Mouse (Mus musculus) frontal cortex, postnatal 10 days (tissue): ENCODE measurements around the gene Tsc22d3.

ENCODE experiments used
- DNase-seq, 2 experiments: peaks; one replicate each; pipeline ENCODE4 v3.0.0; 2022; ENCODE audit warnings: low spot score in 2 of 2, mixed read lengths in 1 of 2

Tsc22d3 gene

DNA sequence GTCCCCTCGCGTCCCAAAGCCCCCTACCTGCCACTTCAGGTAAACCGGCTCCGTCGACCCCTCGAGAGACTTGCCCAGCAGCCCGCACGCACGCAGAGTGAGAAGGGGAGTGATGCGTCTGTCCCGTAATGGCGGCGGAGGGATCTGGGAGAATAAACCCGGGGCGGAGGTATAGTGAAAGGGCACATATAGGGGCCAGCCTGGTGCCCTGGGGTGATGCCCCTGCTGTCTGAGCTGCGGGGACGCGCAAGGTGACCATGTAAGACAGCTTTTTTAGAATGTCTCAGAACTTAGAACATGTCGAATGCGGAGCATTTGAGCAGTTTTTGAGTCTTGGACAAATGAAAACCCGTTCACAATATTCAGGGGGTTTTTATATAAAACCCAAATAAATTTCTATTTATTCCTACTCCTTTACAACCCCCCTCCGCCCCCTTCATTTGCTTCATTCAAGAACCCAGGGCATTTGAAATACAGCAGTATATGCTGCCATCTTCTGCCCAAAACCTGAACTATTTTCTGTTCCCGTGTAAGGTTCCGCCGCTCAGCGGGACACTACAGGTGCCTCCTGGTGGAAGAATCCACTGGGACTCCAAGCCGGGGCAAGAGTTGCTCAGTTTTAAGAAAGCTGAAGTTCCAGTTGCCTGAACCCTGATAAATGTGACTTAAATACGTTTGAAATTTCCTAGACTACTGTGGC is at the start of gene Tsc22d3:
TSS of gene Tsc22d3 (minus strand) at position 250 of the 700 bp plus-strand sequence.
- DNase-seq = peak; percentile 3 to 17

DNA sequence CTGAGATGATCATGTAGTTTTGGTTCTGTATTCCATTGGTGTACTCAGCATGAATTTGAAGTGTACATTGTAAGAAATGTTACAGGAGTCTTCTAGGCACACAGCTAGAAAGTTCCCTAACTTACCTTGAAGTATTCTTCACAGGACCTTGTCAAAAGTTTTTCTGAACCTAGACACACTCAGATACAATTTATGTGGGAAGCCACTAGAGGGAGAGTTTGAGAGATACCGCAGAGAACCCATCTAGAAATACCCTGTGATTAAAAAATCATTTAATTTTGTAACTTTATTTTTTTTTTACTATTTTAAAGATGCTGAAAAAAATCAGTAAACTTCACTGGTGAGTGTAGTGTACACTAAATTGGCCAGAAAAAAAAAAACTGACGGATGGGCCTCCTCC is 39.1 kb upstream of the Tsc22d3 start:
- no peak for DNase-seq

DNA sequence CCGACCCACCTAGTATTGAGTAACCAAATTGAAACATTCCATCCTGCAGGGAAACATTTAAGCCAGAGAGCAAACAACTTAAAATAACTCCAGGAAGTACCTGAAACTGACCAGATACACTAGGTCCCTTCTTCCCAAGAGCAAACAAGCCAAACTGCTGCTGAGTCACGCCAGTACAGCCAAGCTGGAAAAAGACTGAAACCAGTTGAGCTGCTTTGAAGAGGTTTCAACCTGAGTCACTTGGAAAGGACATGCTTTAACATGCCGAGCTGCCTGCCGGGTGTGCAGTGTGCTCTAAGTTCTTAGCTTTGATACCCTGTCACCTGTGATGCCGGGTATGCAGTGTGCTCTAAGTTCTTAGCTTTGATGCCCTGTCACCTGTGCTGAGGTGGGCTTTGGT is 37.6 kb upstream of the Tsc22d3 start:
- DNase-seq = no peak

DNA sequence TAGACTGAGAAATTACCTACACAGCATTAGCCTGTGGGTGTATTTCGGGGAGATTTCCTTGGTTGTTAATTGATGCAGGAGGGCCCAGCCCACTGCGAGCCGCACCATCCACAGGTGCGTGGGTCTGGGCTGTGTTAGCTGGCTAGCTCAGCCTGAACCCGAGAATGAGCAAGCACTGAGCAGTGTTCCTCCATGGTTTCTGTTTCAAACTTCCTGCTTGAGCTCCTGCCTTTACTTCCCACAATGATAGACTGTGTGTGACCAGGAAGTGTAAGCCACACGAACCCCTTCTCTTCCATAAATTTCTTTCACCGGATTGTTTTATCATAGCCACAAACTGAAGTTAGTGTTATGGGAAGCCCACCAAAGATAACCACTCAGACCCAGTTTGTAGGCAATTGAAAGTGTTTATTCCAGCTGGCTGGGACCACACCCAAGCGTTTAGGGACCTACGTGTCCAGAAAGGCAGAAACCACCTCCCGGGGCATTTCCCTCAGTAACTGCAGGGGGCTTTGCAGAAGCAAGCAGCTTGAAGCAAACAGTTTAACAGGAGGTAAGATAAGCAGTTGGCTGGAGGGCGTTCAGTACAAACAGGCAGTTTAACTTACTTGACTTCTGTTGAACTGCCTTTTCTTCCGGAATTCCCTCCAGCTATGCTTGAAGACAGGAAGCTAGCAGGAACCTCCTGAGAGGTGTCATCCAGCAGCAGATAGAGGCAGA is 24.6 kb upstream of the Tsc22d3 start:
- no peak for DNase-seq

DNA sequence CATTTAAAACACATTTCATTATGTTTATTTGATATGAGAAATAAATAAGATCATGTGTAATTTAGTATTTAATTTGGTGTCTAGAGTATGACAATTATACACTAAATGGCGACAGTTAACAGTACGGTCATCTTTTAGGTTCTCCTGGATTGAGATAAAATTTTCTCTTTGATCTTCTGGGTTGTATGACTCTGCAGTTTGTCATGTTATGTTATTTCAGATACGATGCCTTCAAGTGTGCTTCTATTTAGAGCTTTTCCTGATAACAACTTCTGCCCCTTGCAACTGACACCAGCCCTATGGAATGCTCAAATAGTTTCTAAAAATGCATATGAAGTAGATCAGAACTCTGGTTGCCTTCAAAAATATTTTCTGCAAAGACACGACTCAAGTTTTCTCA is 9.5 kb upstream of the Tsc22d3 start:
- DNase-seq = no peak

DNA sequence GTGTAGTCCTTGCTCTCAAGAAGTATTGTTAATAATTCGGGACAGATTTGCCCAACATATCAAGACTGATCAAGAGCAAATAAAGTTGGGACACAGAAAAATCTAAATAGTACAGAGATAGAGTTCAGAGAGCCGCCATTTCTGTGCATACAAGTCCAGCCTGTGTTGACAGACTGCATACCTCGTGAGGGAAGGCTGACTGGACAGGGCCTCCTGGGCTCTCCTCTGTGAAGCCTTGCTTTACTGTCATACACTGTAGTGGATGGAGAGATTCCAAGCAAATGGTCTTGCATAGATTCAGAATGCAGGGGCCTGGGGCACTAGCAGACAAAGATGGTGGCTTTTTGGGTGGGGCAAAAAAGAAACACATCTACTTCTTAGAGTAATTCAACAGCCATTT is 1.4 kb upstream of the Tsc22d3 start:
- DNase-seq = no peak

DNA sequence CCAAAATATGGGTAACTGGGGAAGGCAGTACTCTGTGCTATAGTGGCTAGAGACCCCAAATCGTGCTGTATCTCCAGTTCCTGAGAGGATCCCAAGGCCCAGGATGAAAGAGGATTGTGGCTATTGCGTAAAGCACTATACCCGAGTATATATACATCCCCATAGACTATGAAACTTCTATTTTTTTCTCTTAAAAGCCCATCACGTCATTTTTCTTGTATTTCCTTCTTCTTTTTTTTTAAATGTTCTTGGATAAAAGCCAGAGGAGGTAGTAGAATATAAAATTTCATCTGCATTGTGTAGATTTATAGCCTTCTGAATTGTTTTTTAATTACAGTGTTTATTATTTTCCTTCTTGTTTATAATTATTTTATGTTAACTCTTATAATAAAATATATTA is 852 bp upstream of the Tsc22d3 start:
- DNase-seq = no peak

DNA sequence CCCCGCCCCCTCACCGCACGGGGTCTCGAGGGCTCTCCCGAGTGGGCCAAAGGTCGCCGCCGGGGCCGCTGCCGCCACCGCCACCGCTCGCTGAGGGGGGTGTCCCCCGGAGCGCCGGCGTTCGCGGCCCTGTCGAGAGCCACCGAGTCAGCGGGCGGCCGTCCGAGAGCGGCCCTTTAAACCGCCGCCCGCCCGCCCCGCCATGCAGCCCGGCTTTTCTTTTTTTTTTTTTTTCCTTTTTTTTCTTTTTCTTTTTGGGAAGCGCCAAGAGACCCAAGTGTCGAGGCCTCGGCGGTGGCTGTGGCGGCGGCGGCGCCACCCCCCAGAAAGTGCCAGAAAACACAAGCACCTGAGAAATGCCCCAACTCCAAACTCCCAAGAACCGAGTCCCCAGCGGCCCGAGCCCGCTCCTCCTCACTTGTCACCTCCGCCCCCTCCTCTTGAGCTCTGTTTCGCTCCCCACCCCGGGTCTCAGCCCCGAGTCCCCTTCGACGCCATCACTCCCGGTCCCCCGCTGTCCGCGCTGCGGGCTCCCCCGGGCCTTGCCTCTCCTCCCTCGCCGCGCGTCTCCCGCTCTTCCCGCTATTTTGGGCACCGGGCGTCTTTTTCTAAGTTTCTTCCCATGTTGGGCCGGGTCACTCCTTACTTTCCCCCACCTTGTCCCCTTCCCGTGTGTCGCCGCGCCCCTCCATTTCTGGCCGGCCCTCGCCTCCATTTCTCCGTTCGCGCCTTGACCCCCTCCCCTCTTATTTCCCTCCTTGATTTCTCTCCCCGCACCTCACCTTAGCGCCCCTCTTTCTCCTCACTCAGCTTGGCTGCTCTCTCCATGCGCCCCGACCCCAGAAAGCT is 674 bp downstream of the Tsc22d3 start:
- no peak for DNase-seq

DNA sequence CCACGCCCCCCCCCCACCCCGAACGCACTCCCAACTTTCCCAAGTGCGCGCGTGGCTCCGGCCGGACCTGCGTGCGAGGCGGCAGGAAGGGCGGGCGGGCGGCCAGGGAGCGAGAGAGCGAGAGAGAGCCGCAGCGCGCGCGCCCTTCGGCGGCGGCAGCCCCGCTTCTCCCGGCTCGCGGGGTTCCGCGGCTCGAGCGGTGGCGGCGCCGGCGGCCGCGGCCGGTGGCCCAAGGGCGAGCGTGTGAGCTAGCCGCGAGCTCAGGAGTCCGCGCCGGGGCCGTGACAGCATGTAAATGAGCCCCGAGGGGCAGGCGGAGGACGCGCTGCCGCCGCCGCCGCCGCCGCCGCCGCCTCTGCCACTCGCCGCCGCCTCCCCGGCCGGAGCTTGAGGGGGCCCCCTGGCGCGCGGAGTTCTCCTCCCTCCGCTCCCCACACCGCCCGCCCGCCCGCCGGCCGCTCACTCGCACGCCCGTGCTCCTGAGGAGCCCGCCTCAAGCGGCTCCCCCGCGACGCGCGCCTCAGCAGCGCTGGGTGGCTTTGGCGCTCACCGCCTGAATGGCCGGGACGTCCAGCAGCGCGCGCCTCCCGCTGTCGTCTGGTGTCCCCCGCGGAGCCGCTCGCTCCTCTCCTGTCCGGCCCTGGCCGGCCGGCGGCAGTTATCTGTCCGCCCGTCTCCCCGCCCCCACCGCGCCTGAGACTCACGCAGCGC is 1.5 kb downstream of the Tsc22d3 start:
- peak in 1 of 2 experiments; percentile 18 for DNase-seq

DNA sequence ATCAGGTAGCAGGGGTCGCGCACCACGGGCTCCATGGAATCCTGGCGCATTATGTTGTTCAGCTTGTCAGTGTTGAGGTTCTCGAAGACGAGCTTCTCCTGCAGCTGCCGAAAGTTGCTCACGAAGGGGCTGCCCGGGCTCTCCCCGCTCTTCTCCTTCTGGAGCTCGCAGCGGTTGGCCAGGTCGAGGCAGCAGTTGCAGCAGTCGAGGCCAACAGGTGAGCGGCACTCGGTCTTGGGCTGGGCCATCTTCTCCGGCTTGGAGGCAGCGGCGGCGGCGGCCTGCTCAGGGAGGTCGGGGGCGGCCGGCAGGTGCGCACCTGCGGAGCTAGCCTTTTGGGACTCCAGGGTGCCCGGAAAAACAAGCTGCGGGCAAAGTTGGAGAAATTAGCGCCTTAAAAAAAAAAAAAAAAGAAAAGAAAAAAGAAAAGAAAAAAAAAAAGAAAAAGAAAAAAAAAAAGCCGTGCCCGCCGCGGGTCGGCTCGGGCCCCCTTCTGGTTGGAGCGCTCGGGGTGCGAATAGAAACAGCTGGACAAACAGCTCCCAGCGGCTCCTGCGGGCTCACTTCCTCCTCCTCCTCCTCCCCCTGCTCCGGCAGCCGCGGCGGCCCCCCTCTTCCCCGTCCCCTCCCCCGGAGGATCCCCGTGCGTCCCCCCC is 2.1 kb downstream of the Tsc22d3 start:
- DNase-seq = no peak

DNA sequence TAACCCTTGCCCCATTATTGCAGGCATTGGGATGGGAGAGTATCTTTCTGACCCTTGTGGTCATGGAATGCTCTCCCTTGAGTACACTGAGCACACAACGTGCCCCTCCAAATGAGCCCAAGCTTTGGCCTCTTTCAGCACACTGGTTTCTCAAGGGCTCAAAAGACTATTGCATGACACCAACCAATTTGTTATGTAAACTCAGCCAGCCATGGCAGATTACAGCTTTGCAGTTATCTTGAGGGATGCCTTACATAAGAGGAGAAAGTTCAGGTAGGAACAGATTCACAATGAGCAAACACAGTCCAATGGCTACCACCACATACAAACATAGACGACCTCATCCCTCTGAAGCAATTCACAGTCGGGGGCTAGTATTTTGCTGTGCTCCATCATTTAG is 9.3 kb downstream of the Tsc22d3 start:
- DNase-seq = no peak

DNA sequence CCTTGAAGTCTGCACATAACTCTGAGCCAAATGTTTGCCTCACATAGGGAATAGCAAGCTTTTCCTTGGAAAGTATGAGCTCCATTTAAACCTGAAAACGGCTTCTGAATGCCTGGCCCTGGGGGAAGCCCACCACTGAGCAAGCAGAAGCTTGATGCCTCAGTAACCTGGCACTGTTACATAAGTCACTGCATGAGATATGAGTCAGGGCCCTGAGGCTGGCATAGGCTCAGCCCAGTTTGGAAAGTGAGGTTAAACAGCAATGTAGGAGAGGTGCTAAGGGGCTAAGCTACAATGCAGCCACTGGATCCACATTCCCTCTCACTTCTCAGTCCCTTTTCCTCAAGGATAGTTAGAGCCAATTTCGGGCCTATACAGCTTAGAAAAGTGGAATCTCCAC is 10.3 kb downstream of the Tsc22d3 start:
- DNase-seq = no peak

DNA sequence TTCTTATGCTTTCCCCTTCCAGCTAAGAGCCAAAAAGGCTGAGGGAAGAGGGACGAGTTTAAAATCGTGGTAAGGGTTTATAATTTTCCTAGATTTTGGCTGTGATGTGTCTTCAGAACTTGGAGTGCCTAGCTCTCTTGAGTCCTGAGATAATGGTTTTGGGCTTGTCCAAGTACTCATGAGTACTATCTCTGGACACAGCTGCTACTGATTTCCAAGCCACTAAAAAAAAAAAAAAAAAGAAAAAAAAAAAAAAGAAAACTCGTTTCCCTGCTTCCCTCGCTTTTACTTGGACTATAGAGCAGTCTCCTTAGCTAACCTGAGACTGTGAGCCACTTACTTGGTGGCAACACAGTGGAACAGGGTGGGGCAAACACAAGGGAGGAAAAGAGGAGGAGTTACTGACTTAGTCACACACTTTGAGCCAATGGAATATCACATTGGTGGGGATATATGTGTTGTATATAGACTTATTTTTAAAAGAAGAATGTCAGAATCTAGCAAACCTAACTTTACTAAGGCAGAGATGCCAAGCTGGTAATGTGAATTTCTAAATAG is 11.2 kb downstream of the Tsc22d3 start:
- DNase-seq = no peak

DNA sequence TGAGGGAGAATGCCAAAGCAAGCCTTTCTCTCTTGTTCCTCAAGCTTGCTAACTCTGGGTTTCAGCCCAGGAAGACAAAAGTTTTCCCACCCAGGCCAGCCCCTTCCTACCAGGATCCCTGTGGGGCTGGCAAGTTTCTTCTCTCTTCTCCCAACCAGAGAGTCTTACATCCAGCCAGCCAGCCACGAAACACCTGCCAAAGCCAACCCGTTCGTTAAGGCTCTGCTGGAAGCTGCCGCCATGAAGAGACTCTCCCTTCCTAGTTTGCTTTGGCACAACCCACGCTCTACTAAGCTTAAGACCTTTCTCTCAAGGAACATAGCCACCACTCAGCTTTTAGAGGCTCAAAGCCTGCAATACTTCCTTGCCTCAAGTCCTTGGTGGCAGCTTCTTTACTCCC is 11.9 kb downstream of the Tsc22d3 start:
- DNase-seq = no peak

DNA sequence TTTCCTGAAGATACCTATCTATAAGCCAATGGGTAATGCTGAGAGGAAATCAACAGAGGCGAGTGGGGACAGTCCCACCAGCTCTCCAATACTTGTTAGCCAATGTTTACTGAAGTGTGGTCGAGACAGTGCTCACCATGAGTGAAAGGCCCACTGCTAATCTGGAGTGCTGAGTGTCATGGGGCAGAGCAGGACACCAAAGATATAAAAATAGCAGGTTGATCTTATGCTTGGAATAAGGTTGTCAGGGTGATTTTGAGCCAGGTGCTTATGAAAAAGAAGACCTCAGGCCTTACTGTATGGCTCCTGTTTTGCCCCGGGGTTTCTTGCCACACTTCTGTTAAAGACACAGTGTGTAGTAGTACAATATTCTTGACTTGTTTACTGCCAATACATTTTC is 20.0 kb downstream of the Tsc22d3 start:
- DNase-seq = no peak

DNA sequence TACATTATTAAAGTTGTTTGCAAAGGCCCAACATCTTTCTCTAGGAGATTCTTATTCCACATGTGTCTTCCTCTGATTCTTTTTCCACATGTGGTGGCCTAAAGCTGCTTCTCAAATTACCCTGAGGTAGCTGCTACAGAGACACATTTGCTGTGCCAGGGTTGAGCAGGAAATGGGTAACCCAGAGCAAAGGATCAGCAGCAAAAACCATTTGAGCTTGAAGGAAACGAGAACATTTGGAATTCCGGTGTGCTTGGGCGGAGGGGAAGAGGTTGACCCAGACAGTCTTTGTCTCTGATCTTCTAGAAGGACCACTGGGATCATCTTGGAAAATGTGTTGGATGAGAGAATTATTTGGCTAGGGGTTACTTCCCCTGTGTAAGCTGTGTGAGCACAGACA is 24.8 kb downstream of the Tsc22d3 start:
- no peak for DNase-seq

DNA sequence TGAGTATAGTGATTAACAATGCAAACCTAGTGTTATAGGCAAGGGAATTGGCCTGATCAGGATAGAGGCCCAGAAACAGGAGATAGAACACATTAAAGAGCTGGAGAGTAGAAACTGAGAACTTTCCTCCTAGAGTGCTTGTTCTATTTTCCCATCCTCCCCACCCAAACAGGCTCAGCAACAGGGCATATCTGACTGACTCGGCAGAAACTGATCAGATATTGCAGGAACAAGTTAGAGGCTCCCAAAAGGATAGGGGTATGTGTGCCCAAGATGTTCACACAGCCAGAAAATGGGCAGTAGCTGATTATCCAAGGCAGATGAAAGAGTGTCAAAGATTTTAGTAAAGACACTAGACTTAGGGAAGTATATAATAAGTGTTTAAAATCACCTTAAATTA is 25.3 kb downstream of the Tsc22d3 start:
- no peak for DNase-seq

DNA sequence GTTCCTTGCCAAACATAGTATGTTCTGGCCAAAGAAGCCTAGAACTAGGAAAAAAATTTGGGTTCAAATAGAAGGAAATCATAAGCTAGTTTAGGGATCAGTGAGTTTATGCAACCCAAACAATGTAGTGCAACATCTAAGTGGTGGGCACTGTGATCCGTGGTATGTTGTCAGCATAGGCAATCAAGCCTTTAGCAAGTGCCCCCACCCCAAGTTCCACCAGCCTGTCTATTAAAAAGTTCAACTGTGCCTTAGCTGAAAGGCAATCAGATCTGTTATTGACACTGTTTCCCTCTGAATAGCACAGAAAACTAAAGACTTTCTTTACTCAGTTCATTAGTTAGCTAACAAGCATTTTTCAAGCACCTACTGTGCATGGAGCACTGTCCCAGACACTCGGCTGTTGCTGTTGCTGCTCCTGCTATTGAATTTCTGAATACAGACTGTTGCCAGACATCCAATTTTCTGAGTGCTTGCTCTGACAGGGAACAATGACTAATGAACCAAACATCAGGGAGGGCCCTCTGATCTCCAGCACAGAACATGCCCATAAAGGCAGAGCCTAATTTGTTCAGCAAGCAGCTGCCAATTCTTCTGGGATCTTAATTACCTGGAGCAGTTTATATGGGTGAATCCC is 27.6 kb downstream of the Tsc22d3 start:
- DNase-seq = no peak

DNA sequence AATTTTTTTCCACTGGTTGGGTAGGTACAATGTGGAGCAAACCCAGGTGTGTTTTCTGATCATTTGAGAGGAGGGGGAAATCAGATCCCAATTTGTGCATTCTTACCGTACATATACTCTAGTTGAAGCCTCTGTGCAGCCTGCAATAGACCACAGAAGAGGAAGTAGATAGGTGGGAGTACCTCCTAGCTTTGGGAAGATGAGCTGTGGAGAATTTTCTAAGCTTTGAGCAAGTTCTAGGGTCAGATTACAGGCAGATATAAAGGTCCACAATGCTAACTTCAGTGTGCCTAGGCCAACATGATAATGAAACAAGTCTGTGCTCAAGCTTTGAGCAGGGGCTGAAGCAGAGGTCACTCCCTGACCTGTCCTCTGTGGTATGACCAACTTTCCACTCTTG is 30.9 kb downstream of the Tsc22d3 start:
- no peak for DNase-seq

DNA sequence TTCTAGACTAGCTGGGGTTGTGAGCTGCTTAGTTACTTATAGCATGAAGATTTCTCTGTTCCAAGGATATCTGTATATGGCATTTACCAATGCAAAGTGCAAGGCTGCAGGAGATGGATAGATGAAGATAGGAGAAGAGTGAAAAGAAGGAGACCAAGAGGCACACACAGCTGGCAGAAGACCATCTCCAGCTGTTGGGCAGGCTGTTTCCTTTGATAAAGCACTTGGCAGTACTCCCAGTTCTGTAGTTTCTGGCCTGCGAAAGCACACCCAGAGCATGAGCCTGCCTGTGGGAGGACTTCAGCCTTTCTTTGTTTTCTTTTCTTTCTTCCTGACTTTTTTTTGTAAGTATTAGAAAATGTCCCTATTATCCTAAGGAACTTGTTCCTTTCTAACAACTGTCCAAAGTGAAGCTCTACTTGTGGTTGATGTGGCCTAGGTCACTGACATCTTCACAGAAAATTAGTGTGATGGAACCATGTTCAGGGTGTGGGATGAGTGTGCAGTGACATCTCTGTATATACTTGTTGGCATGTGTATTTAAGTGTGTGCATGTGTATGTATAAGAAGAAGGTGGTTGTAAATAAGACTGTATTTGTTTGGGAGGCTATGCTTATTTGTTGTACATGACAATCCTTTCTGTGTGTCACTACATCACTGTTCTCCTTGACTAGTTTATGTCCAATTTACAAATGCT is 32.6 kb downstream of the Tsc22d3 start:
- DNase-seq = no peak
